Mouse (Mus musculus): ENCODE measurements around the gene Rnf26.
"Not testable (repeated sequence)": the region's sequence is repeated elsewhere in the genome, so short reads cannot be mapped to it uniquely, and the experiment has no call there.

Rnf26 gene

DNA sequence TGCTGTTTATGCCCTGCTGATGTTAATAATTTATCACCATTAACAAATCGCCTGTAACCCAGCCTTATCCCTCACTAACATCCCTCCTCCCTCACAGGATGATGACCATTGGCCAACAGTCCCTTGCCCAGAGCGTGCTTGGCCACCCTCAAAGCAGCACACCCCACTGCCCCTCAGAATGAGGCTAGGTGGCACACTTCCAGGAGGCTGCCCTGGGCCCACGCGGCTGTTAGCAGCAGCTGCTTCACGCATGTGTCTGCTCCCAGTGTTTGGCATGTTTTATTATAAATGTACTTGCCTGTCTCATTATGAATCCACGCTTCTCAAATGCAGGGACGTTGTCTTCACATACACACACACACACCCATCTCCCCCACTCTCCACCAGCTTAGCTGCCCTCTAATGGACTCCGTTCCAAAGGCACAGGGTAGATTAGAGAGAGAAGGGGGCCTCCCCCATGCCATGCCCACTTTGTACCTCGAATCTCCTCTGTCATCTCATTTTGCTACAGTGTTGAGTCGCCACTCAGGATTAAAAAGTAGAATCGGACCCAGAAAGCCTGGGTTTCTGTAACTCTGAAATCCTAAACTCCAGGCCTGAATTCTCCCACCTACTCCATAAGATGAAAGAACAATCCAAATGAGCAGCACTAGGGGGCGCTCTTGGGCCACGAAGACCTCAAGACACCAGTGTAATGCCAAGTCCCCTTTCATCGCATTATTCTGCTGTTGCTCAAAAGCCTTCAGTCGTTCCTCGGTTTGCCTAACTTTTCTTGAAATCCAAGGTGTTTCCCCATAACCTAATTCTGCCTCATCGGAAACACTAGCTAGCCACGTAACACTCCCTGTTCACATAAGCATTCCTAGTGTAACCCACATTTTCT is 12.5 kb upstream of the Rnf26 start:
- DNase-seq (ENCODE audit: low spot score in 2 of 2): peak; percentile 71 to 82

DNA sequence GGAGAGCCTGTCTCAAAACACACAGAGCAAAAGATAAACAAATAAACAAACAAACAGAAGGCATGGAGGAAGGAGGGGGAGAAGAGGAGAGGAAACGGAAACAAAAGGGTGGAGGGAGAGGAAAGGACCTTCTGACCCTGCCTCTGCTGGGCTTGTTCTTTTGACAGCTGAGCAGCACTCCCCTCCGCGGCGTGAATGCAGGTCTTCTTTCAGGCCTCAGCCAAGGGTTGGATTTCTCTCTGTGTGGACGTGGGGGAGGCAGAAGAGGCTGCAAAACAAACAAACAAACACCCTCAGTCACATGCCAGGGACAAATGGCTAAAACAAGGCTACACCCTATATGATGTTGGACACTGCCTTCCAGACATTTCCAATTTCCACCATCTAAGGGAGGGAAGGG is 11.7 kb upstream of the Rnf26 start:
- DNase-seq (ENCODE audit: low spot score in 2 of 2): no peak

DNA sequence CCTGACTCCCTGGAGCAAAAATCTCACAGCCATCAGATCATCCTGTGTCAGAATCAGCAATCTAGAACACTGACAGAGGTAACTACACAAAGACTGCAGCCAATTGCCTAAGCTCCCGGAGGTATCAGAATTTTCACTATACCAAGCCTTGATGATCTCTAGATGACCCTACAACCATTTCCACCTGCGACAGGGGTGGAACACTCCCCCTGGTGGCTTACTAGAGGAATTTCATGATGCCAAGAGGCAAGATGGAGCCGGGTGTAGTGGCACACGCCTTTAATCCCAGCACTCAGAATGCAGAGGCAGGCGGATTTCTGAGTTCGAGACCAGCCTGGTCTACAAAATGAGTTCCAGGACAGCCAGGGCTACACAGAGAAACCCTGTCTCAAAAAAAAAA is 11.0 kb upstream of the Rnf26 start:
- no peak for DNase-seq (ENCODE audit: low spot score in 2 of 2)

DNA sequence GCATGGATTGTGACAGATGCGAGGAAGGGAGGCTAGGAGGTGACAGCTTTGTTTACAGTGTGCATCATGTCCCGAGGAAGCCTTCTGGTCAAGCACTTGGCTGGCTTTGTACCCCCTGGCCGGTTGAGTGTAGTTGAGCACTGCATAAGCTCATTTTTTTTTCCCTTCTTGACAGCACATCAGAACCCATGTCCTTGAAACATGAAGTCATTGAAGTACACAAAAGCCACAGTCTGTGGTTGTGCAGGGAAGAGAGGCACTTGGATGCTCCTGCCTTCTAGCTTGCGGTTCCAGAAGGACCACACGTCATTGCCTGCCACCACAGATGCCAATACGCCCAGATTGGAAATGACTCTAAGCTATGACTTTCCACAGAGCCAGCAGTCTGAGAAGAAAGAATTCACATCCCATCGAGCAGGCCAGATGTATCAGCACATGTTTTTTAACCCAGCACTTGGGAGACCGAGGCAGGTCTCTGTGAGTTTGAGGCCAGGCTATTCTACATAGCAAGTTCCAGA is 6.7 kb upstream of the Rnf26 start:
- no peak for DNase-seq (ENCODE audit: low spot score in 2 of 2)

DNA sequence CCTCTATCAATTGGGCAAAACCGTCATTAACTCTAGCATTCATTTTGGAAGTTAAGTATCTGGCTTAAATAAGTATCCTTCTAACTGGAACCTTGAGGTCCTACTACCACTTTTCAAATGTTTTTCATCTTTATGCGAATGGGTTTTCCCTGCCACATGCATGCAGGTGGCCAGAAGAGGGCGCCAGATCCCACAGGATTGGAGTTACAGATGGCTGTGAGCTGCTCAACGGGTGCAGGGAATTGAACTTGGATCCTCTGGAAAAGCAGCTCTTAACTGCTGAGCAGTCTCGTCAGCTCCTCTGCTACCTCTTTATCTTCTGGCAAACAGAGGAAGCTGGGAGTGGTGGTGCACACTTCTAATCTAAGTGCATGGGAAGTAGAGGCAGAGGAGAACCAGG is 5.7 kb upstream of the Rnf26 start:
- DNase-seq (ENCODE audit: low spot score in 2 of 2): no peak

DNA sequence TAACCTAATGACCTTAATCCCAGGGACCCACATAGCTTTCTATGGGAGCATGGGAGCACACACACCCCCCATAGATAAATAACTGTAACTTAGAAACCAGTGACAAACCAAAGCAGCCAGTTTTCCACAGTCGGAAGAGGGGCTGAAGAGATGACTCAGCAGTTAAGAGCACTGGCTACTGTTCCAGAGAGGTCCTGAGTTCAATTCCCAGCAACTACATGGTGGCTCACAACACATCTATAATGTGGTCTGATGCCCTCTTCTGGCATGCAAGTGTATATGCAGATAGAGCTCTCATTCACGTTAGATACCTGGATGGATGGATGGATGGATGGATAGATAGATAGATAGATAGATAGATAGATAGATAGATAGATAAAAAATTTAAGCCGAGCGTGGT is 2.9 kb upstream of the Rnf26 start:
- no peak for DNase-seq (ENCODE audit: low spot score in 2 of 2)

DNA sequence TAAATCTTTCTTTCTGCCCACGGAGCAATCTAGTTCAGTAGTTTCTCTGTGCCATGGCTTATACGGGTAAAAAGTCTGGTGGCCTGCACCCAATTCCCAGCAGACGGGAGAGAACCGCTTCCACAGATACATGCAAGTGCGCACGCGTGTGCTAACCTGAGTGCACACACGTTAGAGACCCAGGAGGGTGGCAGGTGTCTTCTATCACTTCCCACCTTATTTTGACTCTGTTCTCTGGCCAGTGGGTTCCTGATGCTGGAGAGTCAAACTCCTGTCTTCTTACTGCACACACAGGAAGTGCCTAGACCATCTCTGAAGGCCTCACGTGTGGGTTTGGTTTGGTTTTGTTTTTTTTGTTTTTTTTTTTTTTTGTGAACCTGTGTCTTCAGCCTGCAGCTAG is 2.3 kb upstream of the Rnf26 start:
- DNase-seq (ENCODE audit: low spot score in 2 of 2): no peak

DNA sequence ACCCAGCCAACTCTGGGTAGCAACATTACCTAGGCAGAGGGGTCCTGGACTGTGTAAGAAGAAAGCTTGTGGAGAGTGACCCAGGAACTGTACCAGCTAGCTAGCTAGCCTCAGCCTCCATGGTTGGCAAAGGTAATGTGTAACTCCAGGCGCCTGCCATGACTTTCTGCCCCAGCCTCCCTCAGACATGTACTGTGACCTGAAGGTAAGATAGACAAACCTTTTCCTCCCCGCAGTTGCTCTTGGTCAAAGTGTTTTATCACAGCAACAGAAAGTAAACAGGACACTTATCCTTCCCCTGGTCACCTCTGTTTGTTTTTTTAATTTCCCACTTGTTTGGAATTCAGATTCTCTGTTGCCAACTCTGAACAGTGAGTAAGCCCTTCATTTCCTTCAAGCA is 1.1 kb upstream of the Rnf26 start:
- no peak for DNase-seq (ENCODE audit: low spot score in 2 of 2)

DNA sequence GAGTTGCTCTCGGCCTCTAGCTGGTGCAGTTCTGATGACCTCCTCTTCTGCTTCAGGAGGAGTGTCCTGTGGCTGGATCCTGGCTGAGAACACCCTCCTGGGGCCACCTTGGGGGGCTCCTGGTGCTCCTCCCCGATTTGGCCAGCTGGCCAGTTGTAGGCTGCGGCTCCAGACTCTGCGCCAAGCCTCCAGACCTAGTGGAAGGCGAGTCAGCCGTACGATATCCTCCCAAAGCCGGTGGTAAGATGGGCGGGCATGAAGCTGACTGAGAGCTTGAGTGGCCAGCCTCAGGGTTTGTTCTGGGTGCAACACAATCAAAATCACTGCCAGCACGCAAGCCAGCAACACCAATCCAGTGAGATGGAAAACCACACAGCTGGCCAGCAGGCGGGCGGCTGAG is 1.4 kb downstream of the Rnf26 start:
- not testable (repeated sequence) for DNase-seq (ENCODE audit: low spot score in 2 of 2)

DNA sequence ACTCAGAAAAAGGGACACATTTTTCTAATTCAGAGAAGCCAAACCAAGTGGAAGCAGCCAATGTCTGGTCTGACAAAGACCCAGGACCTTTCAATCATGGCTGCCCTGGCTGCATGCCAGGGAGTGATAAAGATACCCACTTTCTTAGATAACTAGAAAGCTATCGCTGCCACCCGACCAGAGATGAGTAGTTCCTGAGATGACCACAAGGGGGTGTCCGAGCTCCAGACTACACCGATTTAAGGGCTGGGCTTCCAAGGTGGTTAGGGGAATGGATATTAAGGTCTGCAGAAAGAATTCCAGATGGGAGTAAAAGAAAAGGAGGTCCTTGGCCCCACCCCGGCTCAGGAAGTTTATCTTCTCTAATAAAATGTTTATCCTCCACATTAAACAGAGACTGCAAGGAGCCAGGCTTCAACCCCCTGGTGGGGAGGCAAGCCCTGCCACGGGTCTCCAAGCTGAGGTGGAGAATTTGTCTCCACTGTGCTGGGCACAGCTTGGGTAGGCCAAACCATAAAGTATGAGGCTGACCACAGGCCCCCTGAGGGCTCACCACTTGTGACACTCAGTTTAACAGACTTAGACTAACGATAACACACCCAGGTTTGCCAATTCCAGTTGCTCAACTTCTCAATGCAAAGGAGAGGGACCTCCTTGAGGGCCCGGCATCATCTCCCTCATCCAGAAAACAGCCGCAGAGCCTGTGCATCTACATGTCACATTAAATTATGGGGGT is 3.8 kb downstream of the Rnf26 start:
- peak in 1 of 2 experiments; percentile 77 for DNase-seq (ENCODE audit: low spot score in 2 of 2)

DNA sequence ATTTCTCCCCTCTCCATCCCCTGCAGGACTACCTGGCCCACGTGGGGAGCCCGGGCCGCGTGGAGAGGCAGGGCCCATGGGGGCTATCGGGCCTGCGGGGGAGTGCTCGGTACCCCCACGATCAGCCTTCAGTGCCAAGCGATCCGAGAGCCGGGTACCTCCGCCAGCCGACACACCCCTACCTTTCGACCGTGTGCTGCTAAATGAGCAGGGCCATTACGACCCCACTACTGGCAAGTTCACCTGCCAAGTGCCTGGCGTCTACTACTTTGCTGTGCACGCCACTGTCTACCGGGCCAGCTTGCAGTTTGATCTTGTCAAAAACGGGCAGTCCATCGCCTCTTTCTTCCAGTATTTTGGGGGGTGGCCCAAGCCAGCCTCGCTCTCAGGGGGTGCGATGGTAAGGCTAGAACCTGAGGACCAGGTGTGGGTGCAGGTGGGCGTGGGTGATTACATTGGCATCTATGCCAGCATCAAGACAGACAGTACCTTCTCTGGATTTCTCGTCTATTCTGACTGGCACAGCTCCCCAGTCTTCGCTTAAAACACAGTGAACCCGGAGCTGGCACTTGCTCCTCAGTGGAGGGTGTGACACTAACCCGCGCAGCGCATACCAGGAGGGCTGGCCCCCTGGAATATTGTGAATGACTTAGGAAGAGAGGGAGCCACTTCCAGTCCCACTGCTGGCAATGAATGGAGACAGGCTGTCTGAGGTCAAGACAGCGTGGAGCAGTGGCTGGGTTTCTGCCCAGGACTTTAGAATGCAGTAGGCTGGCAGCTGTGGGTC is 4.9 kb downstream of the Rnf26 start:
- DNase-seq (ENCODE audit: low spot score in 2 of 2): no peak

DNA sequence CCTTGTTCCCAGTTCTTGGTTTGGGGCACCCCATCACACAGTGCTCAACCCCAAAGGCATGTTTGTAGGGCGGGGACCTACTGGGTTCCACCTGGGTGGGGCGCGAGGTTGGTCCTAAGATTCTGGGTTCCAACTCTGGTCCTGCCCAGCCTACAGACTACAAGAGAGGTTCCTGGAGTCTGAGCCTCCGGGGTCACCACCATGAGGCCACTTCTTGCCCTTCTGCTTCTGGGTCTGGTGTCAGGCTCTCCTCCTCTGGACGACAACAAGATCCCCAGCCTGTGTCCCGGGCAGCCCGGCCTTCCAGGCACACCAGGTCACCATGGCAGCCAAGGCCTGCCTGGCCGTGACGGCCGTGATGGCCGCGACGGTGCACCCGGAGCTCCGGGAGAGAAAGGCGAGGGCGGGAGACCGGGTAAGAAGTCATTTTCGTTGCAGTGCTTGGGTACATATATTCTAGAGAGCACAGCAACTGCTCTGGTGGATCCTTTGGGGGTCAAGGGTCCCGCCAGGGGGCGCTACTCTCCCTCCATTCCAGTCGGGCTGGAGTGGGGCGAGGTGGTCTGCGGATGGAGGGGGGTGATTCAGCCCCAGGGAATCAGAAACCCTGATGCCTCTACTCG is 5.6 kb downstream of the Rnf26 start:
- peak in 1 of 2 experiments; percentile 48 for DNase-seq (ENCODE audit: low spot score in 2 of 2)

DNA sequence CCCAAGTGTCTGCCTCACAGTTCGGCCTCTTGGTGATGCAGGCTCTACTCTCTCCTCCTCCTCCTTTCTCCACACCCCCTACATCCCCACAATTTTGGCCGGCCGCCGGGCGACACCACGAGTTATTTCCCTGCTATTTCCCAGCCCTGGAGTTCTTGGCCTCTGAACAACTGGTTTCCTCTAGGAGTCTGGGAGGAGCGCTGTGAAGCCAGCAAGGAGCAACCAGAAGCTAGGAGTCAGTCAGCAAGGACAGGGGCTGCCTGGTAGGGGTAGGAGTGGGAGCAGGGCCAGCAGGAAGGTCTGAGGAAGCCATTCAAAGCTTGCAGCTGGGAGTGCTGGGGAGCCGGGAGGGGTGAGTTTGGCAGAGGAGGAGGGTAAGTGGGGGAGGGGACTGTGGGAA is 6.2 kb downstream of the Rnf26 start, which contains the start of gene C1qtnf5:
Gene C1qtnf5 (plus strand): TSS at position 136 of the 400 bp plus-strand sequence.
- peak; percentile 78 to 81 for DNase-seq (ENCODE audit: low spot score in 2 of 2)

DNA sequence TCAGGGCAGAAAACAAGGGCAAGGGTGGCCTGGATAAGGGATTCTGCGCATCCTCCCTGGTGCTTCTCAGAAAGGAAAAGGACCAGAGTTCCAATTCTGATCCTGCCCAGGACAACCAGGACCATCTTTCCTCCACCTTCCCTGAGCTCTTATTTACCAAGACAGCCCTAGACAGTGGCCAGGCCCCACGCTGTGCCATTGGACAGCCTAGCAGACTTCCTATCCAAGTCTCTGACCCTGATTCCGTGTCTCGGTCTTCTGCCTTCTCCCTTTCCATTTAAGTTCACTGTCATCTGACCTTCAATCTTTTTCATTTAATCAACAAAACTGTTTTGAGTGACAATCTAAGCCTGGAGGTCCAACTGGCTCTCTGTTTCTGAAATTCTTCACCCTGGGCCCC is 6.7 kb downstream of the Rnf26 start:
- no peak for DNase-seq (ENCODE audit: low spot score in 2 of 2)

DNA sequence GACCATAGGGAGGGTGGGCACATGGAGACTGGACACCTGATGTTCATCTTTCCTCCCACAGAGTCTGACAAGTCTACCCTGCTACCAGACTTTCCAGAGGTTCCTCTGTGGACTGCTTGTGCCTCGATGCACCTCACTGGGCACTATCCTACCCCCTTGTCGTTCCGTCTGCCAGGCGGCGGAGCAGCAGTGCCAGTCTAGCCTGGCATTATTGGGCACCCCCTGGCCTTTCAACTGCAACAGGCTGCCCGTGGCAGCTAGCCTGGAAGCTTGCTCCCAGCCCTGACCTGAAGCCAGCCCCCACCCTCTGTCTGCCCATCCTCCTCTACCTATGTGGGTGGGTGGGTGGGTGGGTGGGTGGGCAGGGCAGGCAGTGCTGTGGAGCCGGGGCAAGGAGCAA is 7.1 kb downstream of the Rnf26 start:
- no peak for DNase-seq (ENCODE audit: low spot score in 2 of 2)

DNA sequence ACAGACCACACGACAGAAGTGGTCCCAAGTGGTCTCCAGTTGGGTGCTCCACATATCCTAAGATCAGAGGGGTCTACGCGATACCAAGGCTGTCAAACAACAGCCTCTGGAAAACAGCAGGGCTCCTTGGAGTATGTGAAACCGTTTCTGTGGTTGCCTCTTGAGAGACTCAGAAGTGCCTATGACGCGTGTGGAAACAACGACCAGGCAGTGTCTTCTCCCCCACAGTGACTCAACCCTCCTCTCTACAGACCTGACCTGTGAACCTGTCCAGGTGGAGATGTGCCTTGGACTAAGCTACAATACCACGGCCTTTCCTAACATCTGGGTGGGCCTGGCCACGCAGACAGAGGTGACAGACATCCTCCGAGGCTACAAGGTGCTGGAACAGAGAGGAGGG is 7.5 kb downstream of the Rnf26 start:
- no peak for DNase-seq (ENCODE audit: low spot score in 2 of 2)

DNA sequence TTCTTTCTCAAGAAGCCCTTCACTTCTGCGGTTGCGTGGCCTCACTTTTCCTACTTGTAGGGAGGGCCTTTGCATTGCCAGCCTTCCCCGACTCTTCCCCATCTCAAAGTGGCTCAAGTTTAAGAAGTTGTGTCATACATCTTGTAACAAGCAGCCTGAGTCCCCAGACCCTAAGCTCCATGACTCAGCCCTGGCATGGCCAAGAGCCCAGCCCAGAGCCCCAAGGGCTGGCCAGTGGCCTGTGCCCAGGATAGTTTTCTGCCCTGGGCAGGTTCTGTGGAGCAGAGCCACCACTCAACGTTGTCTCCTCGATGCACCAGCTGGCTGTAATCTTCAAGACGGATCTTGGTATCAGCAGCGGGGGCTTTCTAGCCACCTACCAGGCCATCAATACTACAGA is 8.4 kb downstream of the Rnf26 start:
- DNase-seq (ENCODE audit: low spot score in 2 of 2): no peak

DNA sequence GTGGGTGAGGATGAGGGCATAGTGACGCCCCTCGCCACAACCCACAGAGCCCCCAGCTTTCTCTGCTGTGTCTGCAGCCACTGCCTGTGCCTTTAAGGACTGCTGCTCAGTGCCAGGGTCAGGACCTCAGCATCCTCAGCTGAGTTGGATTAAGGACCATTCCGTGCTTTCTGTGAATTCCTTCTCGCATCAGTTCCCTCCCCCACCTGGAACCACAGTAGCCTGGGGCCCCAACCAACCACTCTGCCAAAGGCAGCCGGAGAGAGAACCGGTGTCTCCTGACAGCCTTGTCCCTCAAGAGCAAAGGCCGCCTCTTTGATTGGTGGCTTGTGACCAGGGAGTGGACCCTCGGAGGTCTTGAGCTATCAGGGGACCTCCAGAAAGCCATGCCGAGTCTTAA is 11.8 kb downstream of the Rnf26 start, which contains the start of gene Mfrp:
Gene Mfrp (plus strand): TSS at position 240 of the 400 bp plus-strand sequence.
- DNase-seq (ENCODE audit: low spot score in 2 of 2): no peak

DNA sequence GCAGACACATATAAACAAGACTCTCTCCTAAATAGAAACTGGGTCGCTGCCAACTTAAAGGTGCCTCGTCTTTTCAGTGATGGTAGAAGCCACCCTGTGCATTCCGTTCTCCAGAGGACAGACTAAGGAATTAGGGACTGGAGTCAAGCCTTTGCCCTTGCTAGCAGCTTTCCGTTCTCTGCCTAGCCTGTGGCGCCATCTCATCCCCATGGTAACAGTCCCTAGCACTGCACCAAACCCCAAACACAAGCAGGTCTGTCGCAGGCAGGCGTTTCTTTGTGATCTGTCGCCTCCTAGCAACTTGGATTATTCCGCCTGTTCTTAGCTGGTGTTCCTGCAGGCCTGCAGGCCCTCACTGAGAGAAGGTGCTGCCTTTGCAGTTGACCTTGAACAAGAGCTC is 16.8 kb downstream of the Rnf26 start:
- DNase-seq (ENCODE audit: low spot score in 2 of 2): no peak

DNA sequence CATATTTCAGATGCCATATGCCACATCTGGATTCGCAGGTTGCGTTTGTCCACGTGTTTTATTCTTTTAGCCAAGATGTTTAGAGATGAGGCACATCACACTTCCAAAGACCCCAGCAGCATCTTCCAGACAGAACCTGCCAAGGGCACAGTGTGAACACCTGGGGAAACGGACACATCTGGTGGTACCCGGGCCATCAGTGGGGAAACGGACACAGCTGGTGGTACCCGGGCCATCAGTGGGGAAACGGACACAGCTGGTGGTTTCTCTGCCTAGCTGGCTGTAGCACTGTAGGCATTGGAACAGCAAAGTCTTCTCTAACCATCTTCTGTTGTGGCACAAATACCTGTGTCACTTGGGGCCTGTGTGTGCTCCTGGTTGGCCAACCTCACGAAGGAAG is 17.5 kb downstream of the Rnf26 start:
- DNase-seq (ENCODE audit: low spot score in 2 of 2): no peak

DNA sequence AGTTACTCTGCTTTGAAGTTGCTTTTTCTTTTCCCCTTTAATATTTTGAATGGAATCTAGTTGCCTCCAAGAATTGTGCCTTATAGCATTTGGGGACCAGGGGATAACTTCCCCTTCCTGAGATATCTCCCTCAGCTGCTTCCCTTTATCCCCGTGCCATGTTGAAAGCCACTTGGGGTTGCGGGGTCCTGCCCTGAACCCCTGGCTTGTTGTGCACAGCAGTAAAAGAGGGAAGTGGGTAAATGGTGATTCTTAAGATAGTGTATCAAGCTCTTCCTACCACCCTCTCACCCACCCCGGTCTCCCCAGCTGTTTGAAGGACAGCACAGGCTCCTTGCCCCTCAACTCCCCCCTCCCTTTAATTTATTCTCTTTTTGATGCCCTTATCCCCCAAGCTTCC is 18.6 kb downstream of the Rnf26 start:
- DNase-seq (ENCODE audit: low spot score in 2 of 2): no peak

Measured in frontal cortex, postnatal 10 days (tissue).